Comparison of ENCODE assay signal across 8 mouse cellular contexts in the genomic region with DNA sequence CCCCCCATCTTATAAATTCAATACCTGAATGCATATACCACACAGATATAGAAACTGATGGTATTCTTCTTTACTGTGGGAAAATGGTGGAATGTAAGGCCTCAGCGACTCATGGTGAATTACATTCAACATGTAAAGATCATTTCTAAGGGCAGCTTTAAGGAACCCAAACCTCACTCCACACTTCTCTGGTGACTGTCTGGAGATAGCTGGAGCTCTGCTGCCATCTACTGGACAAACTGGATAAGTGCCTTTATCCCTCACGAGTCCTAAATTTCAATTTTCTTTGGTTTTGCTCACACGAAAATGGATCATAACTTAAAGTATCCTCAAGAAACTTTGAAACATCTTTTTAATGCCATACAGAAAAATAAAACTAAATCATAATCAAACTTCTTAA. TPM values are rescaled to one million over a fixed set of nuclear protein-coding genes. Genes with fewer than 3 reads are reported as not detected.
A peak's percentile ranks its signal among the peaks of the same experiment; 100 is the strongest.
DNase-seq lines count a peak whose midpoint lies in the region; ATAC-seq and TF ChIP-seq lines count a peak whose summit lies in the region.

No protein-coding gene starts in this region.

- no peaks in the 10 kb centered on the region for H3K36me3 ChIP-seq in liver, embryonic 11.5 days (ENCODE audit: control insufficient read depth, insufficient read depth, low read length)
- H3K36me3 ChIP-seq in midbrain, embryonic 14.5 days (ENCODE audit: control insufficient read depth, insufficient read depth, low read length), result peaks cover 23% of the 10 kb centered on the region
- no peaks in the 10 kb centered on the region for H3K36me3 ChIP-seq in thymus, adult 2 months (ENCODE audit: control insufficient read depth, insufficient read depth, low read length)

- H3K4me2 ChIP-seq in liver, embryonic 11.5 days, result no peak overlapping the region
- no peak overlapping the region for H3K4me2 ChIP-seq in midbrain, embryonic 14.5 days (ENCODE audit: low read length)

- WGBS in liver, embryonic 11.5 days, result 4% methylated on average over 3 of the region's 3 CpGs
- WGBS in midbrain, embryonic 14.5 days, result under 1% methylated on average over 3 of the region's 3 CpGs
- WGBS in thymus, adult 2 months, result 5% methylated on average over 3 of the region's 3 CpGs

- TF ChIP-seq POLR2A in thymus, adult 2 months (IDR thresholded peaks at IDR 0.05; ENCODE audit: control insufficient read depth, extremely low read depth, insufficient read depth, low read length, poor library complexity), result no peak

- no peak overlapping the region for H3K27ac ChIP-seq in liver, embryonic 11.5 days (ENCODE audit: low read depth, low read length)
- no peak overlapping the region for H3K27ac ChIP-seq in midbrain, embryonic 14.5 days (replicated peaks; ENCODE audit: low read depth, low read length)
- no peak overlapping the region for H3K27ac ChIP-seq in thymus, adult 2 months (ENCODE audit: control insufficient read depth, insufficient read depth, low read length)

- DNase-seq in liver (peak; percentile 43), MN1 (ENCODE audit: low spot score) (peak; percentile 69)
- no peak for DNase-seq in liver, embryonic 11.5 days (ENCODE audit: low spot score)
- peak; percentile 42 for DNase-seq in cerebellum, adult 9-11 months
- peak; percentile 18 for DNase-seq in gastrocnemius, postnatal 14 days
- DNase-seq in kidney, postnatal 4 days, result peak; percentile 62 to 64
- DNase-seq in midbrain, embryonic 14.5 days, result peak; percentile 89
- DNase-seq in thymus, adult 2 months, result no peak

- no peaks in the 10 kb centered on the region for H3K4me1 ChIP-seq in liver, embryonic 11.5 days (replicated peaks; ENCODE audit: control insufficient read depth, insufficient read depth, low read length)
- no peaks in the 10 kb centered on the region for H3K4me1 ChIP-seq in midbrain, embryonic 14.5 days (ENCODE audit: control insufficient read depth, insufficient read depth, low read length)
- no peaks in the 10 kb centered on the region for H3K4me1 ChIP-seq in thymus, adult 2 months (replicated peaks; ENCODE audit: control insufficient read depth, insufficient read depth, low read length)

- ATAC-seq in liver, embryonic 11.5 days (replicated peaks; ENCODE audit: low FRiP score), result no peak
- ATAC-seq in midbrain, embryonic 14.5 days (ENCODE audit: low FRiP score, low TSS enrichment), result peak; percentile 65; the same call in 1 of the 2 replicates

- intact Hi-C loops in gastrocnemius, postnatal 14 days (cut with DNase I; ENCODE audit: low total_unique reads), result no loop called here

- no peak for TF ChIP-seq CTCF in thymus, adult 2 months (IDR thresholded peaks at IDR 0.05; ENCODE audit: borderline replicate concordance, control insufficient read depth, extremely low read depth, insufficient read depth, low read length, poor library complexity)

- H3K9me3 ChIP-seq in liver, embryonic 11.5 days (ENCODE audit: control insufficient read depth, low read length), result no peaks in the 10 kb centered on the region
- H3K9me3 ChIP-seq in midbrain, embryonic 14.5 days (ENCODE audit: control insufficient read depth, low read length), result no peaks in the 10 kb centered on the region

- no peak overlapping the region for H3K4me3 ChIP-seq in liver, embryonic 11.5 days (ENCODE audit: low read depth, low read length)
- no peak overlapping the region for H3K4me3 ChIP-seq in midbrain, embryonic 14.5 days (replicated peaks; ENCODE audit: low read depth, low read length)
- H3K4me3 ChIP-seq in thymus, adult 2 months (ENCODE audit: control insufficient read depth, insufficient read depth, low read length), result no peak overlapping the region

- H3K27me3 ChIP-seq in liver, embryonic 11.5 days (replicated peaks; ENCODE audit: control insufficient read depth, insufficient read depth, low read length), result no peaks in the 10 kb centered on the region
- no peaks in the 10 kb centered on the region for H3K27me3 ChIP-seq in midbrain, embryonic 14.5 days (ENCODE audit: control insufficient read depth, insufficient read depth, low read length)
- H3K27me3 ChIP-seq in thymus, adult 2 months (ENCODE audit: control insufficient read depth, insufficient read depth, low read length), result no peaks in the 10 kb centered on the region

- H3K9ac ChIP-seq in liver, embryonic 11.5 days (ENCODE audit: low read depth, low read length), result no peak overlapping the region
- H3K9ac ChIP-seq in midbrain, embryonic 14.5 days (replicated peaks; ENCODE audit: low read length), result no peak overlapping the region

RNA-seq across cellular contexts. Expression of a gene that starts 11.4 kb away (rescaled TPM):
- not detected in 2 replicates for polyA plus RNA-seq in liver, embryonic 11.5 days (2014; fragmentation: Nextera tagmentation; extraction: Ambion mirVana)
- under 1 TPM; 0.13 to 0.18 TPM for total RNA-seq in gastrocnemius, postnatal 14 days (2021)
- polyA plus RNA-seq in midbrain, embryonic 14.5 days (2014; fragmentation: Nextera tagmentation; extraction: Ambion mirVana), result 9.6 and 11.5 TPM in 2 replicates
- polyA plus RNA-seq in thymus, adult 2 months (2012; rRNA removed), result not detected in 2 replicates

Comparison
In these comparisons a context has a peak if more than half of its experiments do, and no peak if none do; other contexts are left out.
1. DNase-seq: peak in liver (single experiment), MN1 (single experiment), cerebellum, adult 9-11 months (single experiment), gastrocnemius, postnatal 14 days (single experiment), kidney, postnatal 4 days (2 of 2) and midbrain, embryonic 14.5 days (single experiment); none in liver, embryonic 11.5 days (single experiment) and thymus, adult 2 months (single experiment).
2. RNA of a gene that starts 11.4 kb away (polyA plus RNA-seq): 9.6 to 11.5 TPM in midbrain, embryonic 14.5 days; not detected in liver, embryonic 11.5 days and not detected in thymus, adult 2 months; every median in the first group is over 10 times any median in the second.